Mouse (Mus musculus): ENCODE measurements at regions not wholly inside any gene's neighbourhood (a gene's known extent, or its start where the extent isn't known, plus 50 kb on each side); places are given as distances from the start of the nearest gene placed in this dataset.

- TF ChIP-seq CTCF (IDR thresholded peaks at IDR 0.05; ENCODE audit: low read depth, low read length) (no peak), GATA1 (IDR thresholded peaks at IDR 0.05; ENCODE audit: borderline replicate concordance, low read length) (no peak)
Observed at GRCm38 (mm10) chr1:194049746-194050351, 568.2 kb upstream of the Plxna2 start.
